Mouse (Mus musculus) heart, adult 2 months (tissue): ENCODE measurements at regions not wholly inside any gene's neighbourhood (a gene's known extent, or its start where the extent isn't known, plus 50 kb on each side); places are given as distances from the start of the nearest gene placed in this dataset.

ENCODE experiments used
- DNase-seq, 2 experiments: peaks; one replicate each; pipeline ENCODE4 v3.0.0; 2021
- H3K27ac ChIP-seq: fragments of 200-600 bp; 2 replicates; pipeline ENCODE4 v1.8.1; 2022
- H3K27me3 ChIP-seq: fragments of 200-500 bp; 2 replicates; pipeline ENCODE4 v1.6.1; 2012; ENCODE audit warnings: mild to moderate bottlenecking, low read length, inconsistent platforms, mixed read lengths; ENCODE audit not compliant: control insufficient read depth, insufficient read depth
- H3K36me3 ChIP-seq: fragments of 200-500 bp; 2 replicates; pipeline ENCODE4 v1.6.1; 2012; ENCODE audit warnings: low read length, inconsistent platforms; ENCODE audit not compliant: control insufficient read depth, insufficient read depth
- H3K4me1 ChIP-seq: fragments of 200-500 bp; 2 replicates; pipeline ENCODE4 v1.6.1; 2011; ENCODE audit warnings: low read length; ENCODE audit not compliant: control insufficient read depth, insufficient read depth
- H3K4me3 ChIP-seq: fragments of 200-600 bp; 2 replicates; pipeline ENCODE4 v1.8.1; 2022
- H3K79me2 ChIP-seq: fragments of 200-500 bp; replicated peaks from 2 replicates; pipeline ENCODE4 v1.6.1; 2012; ENCODE audit warnings: mild to moderate bottlenecking, inconsistent platforms, low read length, moderate library complexity, mixed read lengths; ENCODE audit not compliant: control insufficient read depth, insufficient read depth
- H3K9ac ChIP-seq: fragments of 200-500 bp; 2 replicates; pipeline ENCODE4 v1.6.1; 2012; ENCODE audit warnings: low read depth, mild to moderate bottlenecking, control low read depth, inconsistent platforms, low read length, mixed read lengths
- CTCF ChIP-seq: fragments of 200-600 bp; IDR thresholded peaks from 2 replicates; pipeline ENCODE4 v1.8.1; 2022; ENCODE audit warnings: antibody characterized with exemption, mild to moderate bottlenecking, moderate library complexity
- EP300 ChIP-seq: fragments of 200-500 bp; IDR thresholded peaks from 2 replicates; pipeline ENCODE4 v1.6.1; 2011; ENCODE audit warnings: low read depth, low read length, control low read depth; ENCODE audit not compliant: insufficient read depth
- POLR2A ChIP-seq: fragments of 200-500 bp; IDR thresholded peaks from 2 replicates; pipeline ENCODE4 v1.6.1; 2011; ENCODE audit warnings: mild to moderate bottlenecking, low read depth, low read length, control low read depth; ENCODE audit not compliant: insufficient read depth
- WGBS: fragments of 180-500 bp; shearing (Covaris S2); methylation state at CpG from one replicate; pipeline ENCODE4 v1.1.7; 2018; 5-methylcytosine and 5-hydroxymethylcytosine counted together
- intact Hi-C: fragments of 180-260 bp; cut with DNase I; formaldehyde crosslinking; loops from one replicate; pipeline ENCODE4 v1.15.1; 2025

DNA sequence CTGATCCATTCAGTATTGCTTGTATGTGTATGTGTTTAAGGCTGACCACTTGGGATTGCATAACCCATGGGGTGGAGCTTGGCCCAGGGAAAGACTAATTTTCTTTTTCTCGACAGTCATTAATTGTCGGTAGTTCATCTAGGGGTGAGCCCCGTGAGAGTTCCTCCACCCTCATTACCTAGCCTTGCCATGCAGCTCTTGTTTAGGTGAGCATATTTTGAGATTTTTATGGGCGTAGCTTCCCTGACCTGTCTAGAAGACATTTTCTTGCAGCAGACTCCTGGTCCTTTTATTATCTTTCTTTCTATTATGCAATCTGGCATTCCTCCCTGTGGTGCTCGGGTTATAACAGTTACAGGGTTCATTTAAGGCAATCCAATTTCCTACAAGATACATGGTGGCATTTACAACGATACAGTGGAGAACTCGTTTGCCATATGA, 74.4 kb upstream of the Raph1 start:
- peak overlapping the region; percentile 38; the same call in 1 of the 2 replicates for H3K9ac ChIP-seq
- no peaks in the 10 kb centered on the region for H3K79me2 ChIP-seq
- peaks cover 10% of the 10 kb centered on the region for H3K36me3 ChIP-seq
- H3K4me3 ChIP-seq: no peak overlapping the region
- peaks cover 9% of the 10 kb centered on the region for H3K4me1 ChIP-seq
- no peaks in the 10 kb centered on the region for H3K27me3 ChIP-seq
- intact Hi-C loops: no loop called here
- H3K27ac ChIP-seq: peak overlapping the region; percentile 68
- TF ChIP-seq CTCF (no peak), POLR2A (no peak), EP300 (no peak)
- WGBS: 28% methylated on average over 7 of the region's 7 CpGs
- DNase-seq: peak; percentile 51 to 61

DNA sequence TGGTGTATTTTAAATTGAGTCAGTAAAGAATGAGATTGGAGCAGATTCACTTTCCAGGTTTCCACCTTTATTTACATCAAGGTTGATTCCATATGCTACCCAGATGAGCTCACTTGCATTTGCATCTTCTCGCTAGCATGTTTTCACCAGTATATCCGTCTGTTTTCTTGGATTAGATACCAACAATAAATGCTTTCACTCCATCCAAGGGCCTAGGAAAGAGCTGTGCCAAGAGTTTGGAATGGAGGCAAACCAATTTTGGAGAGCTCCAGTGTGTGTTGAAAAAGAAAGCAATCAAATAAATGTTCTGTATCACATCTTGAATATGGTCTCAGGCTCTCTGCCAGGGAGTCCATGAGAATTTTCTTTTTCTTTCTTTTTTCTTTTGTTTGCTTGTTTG, 72.6 kb upstream of the Raph1 start:
- H3K36me3 ChIP-seq: peaks cover 10% of the 10 kb centered on the region

DNA sequence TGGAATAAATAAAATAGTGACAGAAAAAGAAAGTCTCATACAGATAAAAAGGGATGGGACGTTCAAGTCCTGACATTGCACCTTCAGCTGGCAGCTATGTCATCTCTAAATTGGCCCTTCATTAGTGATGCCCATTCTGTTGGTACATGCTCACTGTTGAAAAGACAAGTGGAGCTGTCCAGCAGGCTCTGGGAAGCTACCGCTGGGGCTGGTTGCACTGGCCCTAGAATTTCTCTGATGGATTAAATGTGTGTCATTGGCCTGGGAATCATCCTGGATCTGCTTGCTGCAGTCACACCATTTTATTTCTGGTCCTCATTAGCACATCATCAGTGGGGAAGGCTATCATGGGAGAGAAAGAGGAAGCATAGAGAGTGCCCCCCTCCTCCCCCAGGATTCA, 72.2 kb upstream of the Raph1 start:
- Histone ChIP-seq H3K4me1 (peaks cover 9% of the 10 kb centered on the region), H3K79me2 (no peaks in the 10 kb centered on the region), H3K27ac (no peak overlapping the region), H3K27me3 (no peaks in the 10 kb centered on the region), H3K9ac (no peak overlapping the region), H3K36me3 (peaks cover 10% of the 10 kb centered on the region), H3K4me3 (no peak overlapping the region)
- no peak for DNase-seq
- TF ChIP-seq EP300 (no peak), CTCF (no peak), POLR2A (no peak)
- 61% methylated on average over 2 of the region's 2 CpGs for WGBS
- intact Hi-C loops: no loop called here

More for the DNA sequence above, 72.6 kb upstream of the Raph1 start:
- Histone ChIP-seq H3K79me2 (no peaks in the 10 kb centered on the region), H3K27ac (no peak overlapping the region), H3K9ac (no peak overlapping the region), H3K4me3 (no peak overlapping the region), H3K4me1 (peaks cover 9% of the 10 kb centered on the region), H3K27me3 (no peaks in the 10 kb centered on the region)
- no peak for DNase-seq
- TF ChIP-seq POLR2A (no peak), EP300 (no peak), CTCF (no peak)
- 72% methylated on average over 2 of the region's 2 CpGs for WGBS
- intact Hi-C loops: no loop called here

- H3K27me3 ChIP-seq: no peaks in the 10 kb centered on the region
- TF ChIP-seq POLR2A (no peak), EP300 (no peak), CTCF (no peak)
- peaks cover 4% of the 10 kb centered on the region for H3K4me1 ChIP-seq
- H3K9ac ChIP-seq: no peak overlapping the region
- intact Hi-C loops: loop anchor here (1.0 kb wide), 1 partner anchor 8 kb away; no protein-coding TSS in a partner anchor
- no peak for DNase-seq
- H3K4me3 ChIP-seq: no peak overlapping the region
- H3K27ac ChIP-seq: no peak overlapping the region
- no peaks in the 10 kb centered on the region for H3K79me2 ChIP-seq
- WGBS: 51% methylated on average over 3 of the region's 3 CpGs
- peaks cover 7% of the 10 kb centered on the region for H3K36me3 ChIP-seq
These were observed 70.0 kb upstream of the Raph1 start for GRCm38 (mm10) chr1:60636802-60637452.

DNA sequence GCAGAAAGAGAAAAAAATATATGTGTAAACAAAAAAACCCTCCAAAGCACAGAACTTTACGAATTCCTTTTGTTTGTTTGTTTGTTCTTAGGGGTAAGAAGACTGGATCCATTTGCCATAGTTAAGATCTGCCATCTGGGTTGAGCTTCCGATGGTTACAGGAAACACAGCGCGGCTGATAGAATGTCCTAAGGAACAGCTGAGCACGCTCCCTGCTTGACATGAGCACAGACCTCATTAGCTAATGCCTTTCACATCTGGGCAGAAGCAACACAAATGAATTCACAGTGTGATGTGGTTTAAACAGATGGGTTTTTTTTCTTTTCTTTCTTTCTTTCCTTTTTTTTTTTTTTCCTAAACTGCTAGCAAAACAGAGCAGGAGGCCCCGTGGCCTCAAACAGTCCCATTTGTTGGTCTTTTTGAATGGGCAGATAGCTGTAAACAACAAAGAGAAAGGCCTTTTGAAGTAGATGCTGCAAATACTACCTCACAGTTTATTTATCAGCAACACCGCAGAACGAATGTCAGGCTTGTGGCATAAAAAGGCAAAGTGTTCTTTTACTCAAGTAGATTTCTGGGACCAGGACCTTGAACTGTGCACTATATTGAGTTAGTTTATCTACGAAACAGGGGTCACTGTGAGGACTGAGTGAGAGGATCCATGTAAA, 61.0 kb upstream of the Raph1 start:
- TF ChIP-seq CTCF (no peak), EP300 (peak; percentile 51; the same call in 1 of the 2 replicates), POLR2A (no peak)
- peak in 1 of 2 experiments; percentile 30 for DNase-seq
- no peaks in the 10 kb centered on the region for H3K79me2 ChIP-seq
- H3K9ac ChIP-seq: no peak overlapping the region
- peak overlapping the region; percentile 48 for H3K27ac ChIP-seq
- intact Hi-C loops: no loop called here
- H3K4me1 ChIP-seq: peaks cover 4% of the 10 kb centered on the region
- no peaks in the 10 kb centered on the region; the same call in 1 of the 2 replicates for H3K36me3 ChIP-seq
- H3K4me3 ChIP-seq: no peak overlapping the region
- WGBS: 41% methylated on average over 9 of the region's 9 CpGs
- no peaks in the 10 kb centered on the region for H3K27me3 ChIP-seq

DNA sequence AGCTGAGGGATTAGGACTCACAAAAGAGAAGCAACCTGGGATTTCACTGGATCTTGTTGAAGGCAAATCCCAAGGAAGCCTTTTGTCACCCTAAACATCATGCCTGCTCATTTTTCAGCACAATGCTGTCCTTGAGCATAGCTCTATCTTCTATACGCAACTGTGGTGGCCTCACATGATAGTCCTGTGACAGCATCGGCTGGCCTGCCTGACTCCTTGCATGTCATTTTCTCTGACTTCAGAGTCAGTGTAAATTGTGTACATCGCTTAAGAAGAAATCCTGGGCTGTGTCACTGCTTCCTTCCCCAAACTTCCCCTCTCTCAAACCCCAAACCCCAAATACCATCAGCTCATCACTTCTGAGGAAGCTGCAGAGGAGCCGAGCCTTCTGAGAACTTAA, 60.5 kb upstream of the Raph1 start:
- peaks cover 4% of the 10 kb centered on the region for H3K4me1 ChIP-seq
- no peaks in the 10 kb centered on the region for H3K27me3 ChIP-seq
- H3K27ac ChIP-seq: peak overlapping the region; percentile 48
- H3K79me2 ChIP-seq: no peaks in the 10 kb centered on the region
- 51% methylated on average over 4 of the region's 4 CpGs for WGBS
- DNase-seq: no peak
- H3K36me3 ChIP-seq: no peaks in the 10 kb centered on the region; the same call in 1 of the 2 replicates
- intact Hi-C loops: no loop called here
- no peak overlapping the region for H3K4me3 ChIP-seq
- no peak overlapping the region for H3K9ac ChIP-seq
- TF ChIP-seq POLR2A (no peak), CTCF (no peak), EP300 (no peak)
